Mouse (Mus musculus) kidney, embryonic 15.5 days (tissue): Measurements from ENCODE around the gene Aig1. TPM values are rescaled to one million over a fixed set of nuclear protein-coding genes. Genes with fewer than 3 reads are reported as not detected.

Source experiments
- ATAC-seq: fragments of 200-750 bp; cut with Nextera tagmentation; replicated peaks from 2 replicates; pipeline ENCODE4 v1.8.0; 2017; ENCODE audit warnings: moderate TSS enrichment; ENCODE audit not compliant: low FRiP score
- H3K27ac ChIP-seq: fragments of 300-500 bp; sonication (generic); 2 replicates; pipeline ENCODE4 v1.5.1; 2015; ENCODE audit warnings: mild to moderate bottlenecking, inconsistent platforms
- H3K27me3 ChIP-seq: fragments of 300-500 bp; sonication (generic); 2 replicates; pipeline ENCODE4 v1.6.1; 2015; ENCODE audit warnings: inconsistent platforms
- H3K36me3 ChIP-seq: fragments of 300-500 bp; sonication (generic); 2 replicates; pipeline ENCODE4 v1.6.1; 2015; ENCODE audit warnings: inconsistent platforms
- H3K4me1 ChIP-seq: fragments of 300-500 bp; sonication (generic); 2 replicates; pipeline ENCODE4 v1.6.1; 2015; ENCODE audit warnings: inconsistent platforms
- H3K4me2 ChIP-seq: fragments of 300-500 bp; sonication (generic); 2 replicates; pipeline ENCODE4 v1.6.1; 2015; ENCODE audit warnings: moderate library complexity, mild to moderate bottlenecking, inconsistent platforms
- H3K4me3 ChIP-seq: fragments of 300-500 bp; sonication (generic); replicated peaks from 2 replicates; pipeline ENCODE4 v1.5.1; 2015; ENCODE audit warnings: mild to moderate bottlenecking, inconsistent platforms
- H3K9ac ChIP-seq: fragments of 300-500 bp; sonication (generic); 2 replicates; pipeline ENCODE4 v1.6.1; 2015; ENCODE audit warnings: mild to moderate bottlenecking, inconsistent platforms
- H3K9me3 ChIP-seq: fragments of 300-500 bp; sonication (generic); replicated peaks from 2 replicates; pipeline ENCODE4 v1.6.1; 2016; ENCODE audit warnings: inconsistent platforms
- WGBS: fragments of 180-500 bp; shearing (Covaris S2); methylation state at CpG from one replicate; pipeline ENCODE4 v1.1.7; 2015; ENCODE audit warnings: mixed read lengths; 5-methylcytosine and 5-hydroxymethylcytosine counted together
- polyA plus RNA-seq: library from polyadenylated mRNA; unstranded; fragments of >200 nt; fragmentation: Nextera tagmentation; extraction: Ambion mirVana; gene quantifications from 2 replicates; pipeline ENCODE4 v1.2.1, GENCODE M21; 2015

The Aig1 gene
- polyA plus RNA-seq, 1 experiment from 2014 or later: 46.1 TPM

DNA sequence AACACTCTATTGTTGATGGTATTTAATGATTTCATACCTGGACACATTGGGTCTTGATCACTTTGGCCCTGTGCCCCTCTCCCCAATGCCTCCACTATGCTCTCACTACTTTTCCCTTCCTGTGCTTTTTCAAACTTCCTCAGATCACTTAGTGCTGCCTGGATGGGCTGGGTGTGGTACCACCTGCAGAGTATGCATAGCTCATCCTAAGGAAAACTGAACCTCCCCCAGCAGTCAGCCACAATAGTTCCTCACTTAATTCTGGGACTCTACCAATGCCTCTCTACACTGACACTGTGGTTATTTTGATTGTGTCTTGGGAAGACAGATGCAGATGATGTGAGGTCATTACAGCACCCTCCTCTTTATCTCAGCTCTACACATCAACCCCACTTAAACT lies 99.9 kb downstream of the Aig1 start:
- Histone ChIP-seq H3K4me2 (no peak overlapping the region), H3K4me3 (no peak overlapping the region), H3K9me3 (no peaks in the 10 kb centered on the region), H3K36me3 (no peaks in the 10 kb centered on the region), H3K27me3 (no peaks in the 10 kb centered on the region), H3K27ac (no peak overlapping the region), H3K9ac (no peak overlapping the region), H3K4me1 (0 out of 2 replicates have a peak, but pooled peaks cover 3% of the 10 kb centered on the region)
- no peak for ATAC-seq

DNA sequence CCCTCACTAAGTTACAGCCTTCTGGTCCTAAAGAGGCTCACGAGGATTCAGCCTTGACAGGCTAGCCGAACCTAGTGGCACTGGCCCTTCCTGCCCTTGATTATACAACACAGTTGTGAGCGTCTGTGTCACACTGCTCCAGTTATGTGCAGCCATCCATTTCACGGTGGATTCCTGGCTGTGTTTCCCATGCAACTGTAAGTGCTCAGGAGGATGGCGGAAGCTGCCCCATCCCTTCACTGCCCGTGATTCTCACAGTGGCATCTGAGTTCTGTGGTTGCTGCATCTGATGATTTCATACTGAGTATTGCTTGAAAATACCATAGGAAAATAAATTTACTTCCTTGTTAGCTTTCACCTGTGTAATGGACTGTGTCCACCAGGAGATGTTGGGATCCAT lies 101.7 kb downstream of the Aig1 start:
- Histone ChIP-seq H3K4me2 (no peak overlapping the region), H3K27ac (no peak overlapping the region), H3K4me3 (no peak overlapping the region), H3K4me1 (0 out of 2 replicates have a peak, but pooled peaks cover 3% of the 10 kb centered on the region), H3K9ac (no peak overlapping the region), H3K27me3 (no peaks in the 10 kb centered on the region), H3K36me3 (no peaks in the 10 kb centered on the region), H3K9me3 (no peaks in the 10 kb centered on the region)
- 69% methylated on average over 6 of the region's 6 CpGs for WGBS
- no peak for ATAC-seq

DNA sequence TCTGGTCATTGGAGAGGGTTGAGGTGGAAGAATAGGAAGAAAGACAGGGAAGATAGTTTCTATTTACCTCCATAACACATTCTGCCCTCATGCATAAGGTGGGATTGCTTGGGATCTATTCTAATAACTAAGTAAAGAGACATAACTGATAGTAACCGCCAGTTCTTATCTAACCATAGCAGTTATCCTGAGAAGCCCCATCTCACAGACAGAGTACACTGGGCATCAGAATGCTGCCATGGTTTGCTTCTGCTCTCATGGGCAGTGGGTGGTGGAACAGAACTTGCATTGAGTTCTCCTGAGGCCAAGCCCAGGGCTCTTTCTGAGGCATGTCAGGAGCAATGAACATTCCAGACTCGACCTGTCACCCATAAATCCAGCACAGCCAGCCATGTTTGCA lies 105.6 kb downstream of the Aig1 start:
- Histone ChIP-seq H3K36me3 (no peaks in the 10 kb centered on the region), H3K9ac (no peak overlapping the region), H3K27ac (no peak overlapping the region), H3K4me3 (no peak overlapping the region), H3K4me1 (no peaks in the 10 kb centered on the region), H3K27me3 (no peaks in the 10 kb centered on the region), H3K4me2 (no peak overlapping the region), H3K9me3 (no peaks in the 10 kb centered on the region)
- WGBS: 70% methylated on average over 2 of the region's 2 CpGs
- ATAC-seq: no peak

DNA sequence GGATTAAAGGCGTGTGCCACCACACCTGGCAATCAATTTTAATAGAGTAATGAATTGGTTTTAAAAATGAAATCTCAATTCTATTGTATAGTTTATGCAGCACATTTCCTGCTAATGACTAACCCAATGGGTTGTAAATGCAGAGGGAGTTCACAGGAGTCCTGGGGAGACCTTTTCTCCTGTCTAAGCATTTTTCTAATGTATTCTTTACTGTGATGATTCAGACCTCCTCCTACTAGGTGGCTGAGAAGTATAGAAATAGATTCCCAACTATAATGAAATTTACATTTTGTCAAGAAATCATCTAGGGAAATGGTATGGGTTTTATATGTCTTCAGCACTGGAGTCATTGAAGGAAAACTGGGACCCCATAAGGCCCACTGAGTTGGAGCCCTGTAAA lies 114.1 kb downstream of the Aig1 start:
- 100% methylated on average over 1 of the region's 1 CpGs for WGBS
- Histone ChIP-seq H3K9ac (no peak overlapping the region), H3K27ac (no peak overlapping the region), H3K4me1 (no peaks in the 10 kb centered on the region), H3K36me3 (no peaks in the 10 kb centered on the region), H3K4me3 (no peak overlapping the region), H3K27me3 (no peaks in the 10 kb centered on the region), H3K4me2 (no peak overlapping the region), H3K9me3 (no peaks in the 10 kb centered on the region)
- no peak for ATAC-seq

DNA sequence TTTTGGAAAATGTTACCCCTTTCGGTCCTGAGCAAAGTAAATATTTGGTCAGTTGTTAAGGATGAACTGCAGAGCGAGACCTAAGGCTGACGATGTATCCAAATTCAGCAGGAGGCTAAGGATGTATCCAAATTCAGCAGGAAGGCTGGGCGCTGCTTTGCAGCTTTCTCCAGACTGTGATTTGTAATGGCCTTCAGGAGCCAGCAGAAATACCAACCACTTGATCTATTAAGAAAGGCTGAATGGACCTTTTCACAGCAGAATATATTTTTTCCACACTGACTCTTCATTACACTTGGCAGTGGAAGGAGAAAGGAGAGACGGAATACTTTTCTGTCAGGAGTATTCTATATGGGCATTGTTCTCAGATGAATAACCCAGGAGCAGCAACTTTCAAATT lies 115.0 kb downstream of the Aig1 start:
- no peak overlapping the region for H3K9ac ChIP-seq
- ATAC-seq: no peak
- no peak overlapping the region for H3K4me2 ChIP-seq
- H3K9me3 ChIP-seq: no peaks in the 10 kb centered on the region
- 80% methylated on average over 5 of the region's 5 CpGs for WGBS
- H3K27ac ChIP-seq: no peak overlapping the region
- no peak overlapping the region for H3K4me3 ChIP-seq
- no peaks in the 10 kb centered on the region for H3K27me3 ChIP-seq
- H3K4me1 ChIP-seq: no peaks in the 10 kb centered on the region
- H3K36me3 ChIP-seq: no peaks in the 10 kb centered on the region

DNA sequence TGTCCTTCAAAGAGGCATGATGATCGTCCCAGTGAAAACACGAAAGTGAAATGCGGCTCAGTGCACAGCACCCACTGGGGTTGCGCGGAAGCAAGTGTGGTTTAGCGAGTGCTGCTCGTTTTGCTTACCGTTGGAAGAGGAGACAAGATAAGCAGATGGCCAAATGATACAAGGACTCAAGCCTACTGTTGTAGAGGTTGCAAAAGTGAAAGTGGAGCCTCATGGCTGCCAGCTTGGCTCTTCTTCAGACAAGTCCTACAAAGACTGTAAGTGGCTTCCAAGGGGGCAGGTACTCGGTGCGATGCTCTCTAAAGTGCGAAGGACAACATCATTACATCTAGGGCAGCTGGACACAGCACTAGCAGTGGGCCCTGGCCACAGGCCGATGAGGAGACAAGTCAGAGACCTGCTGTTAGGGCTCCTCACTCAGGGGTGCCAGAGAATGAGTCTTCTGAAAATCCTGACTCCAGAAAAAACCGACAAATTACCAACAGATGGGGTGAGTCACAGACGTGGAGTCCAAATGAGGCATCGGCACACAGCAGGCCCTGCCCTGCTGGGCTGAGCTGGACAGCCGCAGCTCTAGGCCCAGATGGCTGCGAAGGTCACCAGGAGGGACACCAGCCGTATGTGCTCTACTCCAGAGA lies 129.2 kb downstream of the Aig1 start:
- WGBS: 91% methylated on average over 18 of the region's 18 CpGs

DNA sequence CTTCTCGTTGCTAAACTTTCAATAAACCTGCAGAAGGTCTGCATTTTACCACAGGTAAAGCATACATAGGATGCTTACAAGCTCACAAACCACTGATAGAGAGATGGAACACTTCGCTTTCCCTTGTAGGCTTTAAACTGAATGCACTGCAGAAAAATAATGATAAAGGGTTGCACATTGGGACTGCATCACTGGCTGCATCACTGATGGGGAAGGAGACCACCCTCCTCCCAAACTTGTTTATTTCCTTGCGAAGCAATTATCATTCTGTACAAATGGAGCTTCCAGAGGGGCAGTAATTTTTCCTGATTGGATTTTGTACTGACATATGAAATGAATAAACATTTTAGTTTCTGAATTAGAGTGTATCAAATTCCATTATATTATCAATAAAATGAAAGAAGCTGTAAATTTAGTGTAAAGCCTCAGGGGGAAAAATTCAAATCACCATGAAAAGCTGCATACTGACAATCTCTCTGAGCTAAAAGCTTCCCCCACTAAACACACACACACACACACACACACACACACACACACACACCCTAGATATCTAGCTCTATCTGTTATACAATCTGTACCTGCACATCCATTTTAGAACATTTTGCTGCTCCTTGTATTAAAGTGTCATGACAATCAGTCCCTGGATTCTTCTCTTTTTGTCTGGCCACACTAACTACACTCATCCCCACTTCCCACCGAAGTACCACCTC lies 138.6 kb downstream of the Aig1 start:
- Histone ChIP-seq H3K9me3 (no peaks in the 10 kb centered on the region), H3K27ac (no peak overlapping the region), H3K36me3 (no peaks in the 10 kb centered on the region), H3K4me1 (0 out of 2 replicates have a peak, but pooled peaks cover 5% of the 10 kb centered on the region), H3K4me2 (no peak overlapping the region), H3K27me3 (no peaks in the 10 kb centered on the region), H3K4me3 (no peak overlapping the region), H3K9ac (no peak overlapping the region)
- 94% methylated on average over 4 of the region's 4 CpGs for WGBS
- ATAC-seq: no peak

More for the DNA sequence above, 129.2 kb downstream of the Aig1 start:
- Histone ChIP-seq H3K4me2 (no peak overlapping the region), H3K4me1 (no peaks in the 10 kb centered on the region), H3K9me3 (no peaks in the 10 kb centered on the region), H3K36me3 (no peaks in the 10 kb centered on the region), H3K9ac (no peak overlapping the region), H3K4me3 (no peak overlapping the region), H3K27ac (no peak overlapping the region), H3K27me3 (no peaks in the 10 kb centered on the region)
- ATAC-seq: no peak

DNA sequence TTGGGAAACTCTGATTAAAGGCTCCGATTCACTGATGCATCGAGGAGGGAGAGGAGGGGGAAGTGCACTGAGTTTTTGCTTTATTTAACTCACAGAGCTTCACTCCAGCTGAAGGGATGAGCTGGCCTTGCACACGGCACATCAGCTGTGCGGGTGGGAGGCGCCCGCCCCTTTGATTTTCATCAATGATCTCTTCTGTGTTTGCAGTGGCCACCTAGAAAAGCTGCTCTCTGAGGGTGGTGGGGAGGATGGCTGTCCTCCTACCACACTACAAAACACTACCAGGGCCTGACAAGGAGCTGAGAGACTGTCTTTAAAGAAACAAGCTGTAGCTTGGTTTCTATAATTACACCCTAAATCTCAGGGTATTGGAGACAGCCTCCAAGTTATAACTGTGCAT lies 141.1 kb downstream of the Aig1 start:
- Histone ChIP-seq H3K9ac (no peak overlapping the region), H3K9me3 (no peaks in the 10 kb centered on the region), H3K4me2 (no peak overlapping the region), H3K27me3 (no peaks in the 10 kb centered on the region), H3K4me3 (no peak overlapping the region), H3K4me1 (0 out of 2 replicates have a peak, but pooled peaks cover 5% of the 10 kb centered on the region), H3K36me3 (no peaks in the 10 kb centered on the region), H3K27ac (no peak overlapping the region)
- ATAC-seq: no peak
- 51% methylated on average over 6 of the region's 6 CpGs for WGBS

DNA sequence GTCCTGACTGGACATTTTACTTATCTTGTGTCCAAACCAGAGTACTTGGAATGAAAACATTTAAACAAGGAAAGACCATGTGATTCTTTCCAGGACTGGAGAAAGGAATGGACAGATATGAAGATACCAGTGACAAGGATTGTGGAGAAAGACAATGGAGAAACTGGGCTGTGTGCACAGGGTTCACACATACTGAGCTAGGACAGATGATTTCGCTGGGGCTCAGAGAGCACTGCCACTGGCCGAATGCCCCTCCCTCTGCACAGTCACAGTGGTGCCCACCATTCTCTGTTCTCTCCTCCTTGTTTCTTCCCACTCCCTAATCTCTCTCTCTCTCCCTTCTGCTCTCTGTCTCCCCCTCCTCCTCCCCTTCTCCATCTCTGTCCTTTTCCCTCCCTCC lies 142.6 kb downstream of the Aig1 start:
- Histone ChIP-seq H3K4me1 (0 out of 2 replicates have a peak, but pooled peaks cover 5% of the 10 kb centered on the region), H3K9me3 (no peaks in the 10 kb centered on the region), H3K4me3 (no peak overlapping the region), H3K9ac (no peak overlapping the region), H3K27me3 (no peaks in the 10 kb centered on the region), H3K27ac (no peak overlapping the region), H3K4me2 (no peak overlapping the region), H3K36me3 (no peaks in the 10 kb centered on the region)
- ATAC-seq: no peak
- WGBS: 92% methylated on average over 2 of the region's 2 CpGs

DNA sequence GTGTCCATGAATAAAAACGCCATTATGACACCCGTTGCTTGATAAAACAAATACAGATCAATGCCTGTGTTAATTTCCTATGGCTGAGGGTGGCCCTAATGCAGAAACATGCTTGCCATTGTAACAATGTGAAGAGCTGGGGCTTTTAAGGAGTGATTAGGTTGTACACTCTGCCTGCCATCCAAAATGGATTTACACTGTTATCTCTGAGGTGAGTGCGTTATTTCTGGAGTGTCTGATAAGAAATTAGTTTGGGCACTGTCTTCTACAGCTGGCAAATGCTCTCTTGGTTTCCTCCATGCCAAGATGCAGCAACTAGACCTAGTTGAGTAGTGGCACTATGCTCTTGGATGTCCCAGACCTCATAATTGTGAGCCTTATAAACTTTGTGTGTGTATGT lies 143.5 kb downstream of the Aig1 start:
- 89% methylated on average over 3 of the region's 3 CpGs for WGBS
- Histone ChIP-seq H3K4me3 (no peak overlapping the region), H3K9me3 (no peaks in the 10 kb centered on the region), H3K27ac (no peak overlapping the region), H3K4me2 (no peak overlapping the region), H3K36me3 (no peaks in the 10 kb centered on the region), H3K27me3 (no peaks in the 10 kb centered on the region), H3K4me1 (0 out of 2 replicates have a peak, but pooled peaks cover 5% of the 10 kb centered on the region), H3K9ac (no peak overlapping the region)
- ATAC-seq: no peak

DNA sequence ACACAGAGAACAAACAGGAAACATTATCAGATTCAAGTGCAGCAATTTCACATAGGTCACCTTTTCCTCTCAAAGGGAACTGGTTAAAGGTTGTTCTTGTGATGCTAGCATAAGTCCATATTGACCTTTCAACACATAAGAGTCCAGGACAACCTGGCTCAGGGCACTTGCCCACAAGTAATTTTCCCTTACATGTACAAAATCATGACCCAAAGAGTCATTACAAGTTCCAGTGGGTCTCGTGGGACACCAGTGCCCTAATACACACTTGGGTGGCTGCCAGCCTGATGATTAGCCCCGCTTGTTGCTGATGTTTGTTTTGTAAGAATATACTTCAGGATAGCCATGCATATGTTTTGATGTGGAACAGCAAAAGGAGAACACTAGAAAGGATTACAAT lies 152.6 kb downstream of the Aig1 start:
- Histone ChIP-seq H3K27me3 (no peaks in the 10 kb centered on the region), H3K4me1 (peaks cover 21% of the 10 kb centered on the region), H3K4me2 (no peak overlapping the region), H3K27ac (no peak overlapping the region), H3K9me3 (no peaks in the 10 kb centered on the region), H3K4me3 (no peak overlapping the region), H3K9ac (no peak overlapping the region), H3K36me3 (no peaks in the 10 kb centered on the region)
- ATAC-seq: no peak
- 23% methylated on average over 2 of the region's 2 CpGs for WGBS

DNA sequence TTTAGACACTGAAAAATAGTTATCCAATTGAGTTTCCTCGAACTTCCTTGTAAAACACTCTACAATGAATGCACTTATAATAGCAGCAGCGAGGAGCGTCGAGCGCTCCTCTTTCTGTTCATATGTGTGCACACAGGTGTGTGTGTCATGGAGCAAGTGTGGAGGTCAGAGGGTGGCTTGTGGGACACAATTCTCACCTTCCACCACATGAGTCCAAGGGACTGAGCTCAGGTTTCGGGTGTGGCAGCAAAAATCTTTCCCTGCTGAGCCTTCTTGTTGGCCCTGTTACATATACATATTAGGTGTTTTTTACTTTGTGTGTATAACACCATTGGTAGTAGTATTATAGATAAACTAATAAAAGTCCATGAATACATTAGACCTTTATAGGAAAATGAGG lies 153.2 kb downstream of the Aig1 start:
- Histone ChIP-seq H3K27ac (no peak overlapping the region), H3K9me3 (no peaks in the 10 kb centered on the region), H3K4me2 (no peak overlapping the region), H3K27me3 (no peaks in the 10 kb centered on the region), H3K36me3 (no peaks in the 10 kb centered on the region), H3K4me3 (no peak overlapping the region), H3K9ac (no peak overlapping the region), H3K4me1 (peaks cover 21% of the 10 kb centered on the region)
- no peak for ATAC-seq
- WGBS: 84% methylated on average over 6 of the region's 6 CpGs
